Mouse (Mus musculus): ENCODE measurements around the gene Fut11.

DNA sequence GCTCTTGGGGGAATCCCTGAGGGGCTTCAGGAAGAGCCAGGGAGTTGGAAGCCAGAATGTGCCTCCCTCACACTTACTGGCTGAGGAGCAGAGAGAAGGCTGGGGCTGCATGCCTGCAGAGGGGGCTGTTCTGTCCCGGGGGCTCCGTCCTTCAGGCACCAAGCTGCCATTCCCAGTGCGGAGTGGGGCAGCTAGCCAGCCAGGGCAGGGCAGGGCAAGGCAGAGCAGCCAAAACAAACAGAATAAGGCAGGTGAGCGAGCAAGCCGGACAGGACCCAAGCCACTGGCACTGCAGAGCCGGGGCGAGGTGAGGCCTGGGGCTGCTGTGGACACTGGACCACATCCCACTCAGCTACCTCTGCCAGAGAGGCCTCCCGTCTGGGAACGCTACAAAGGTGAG is 46.5 kb downstream of the Fut11 start:
- TF ChIP-seq CTCF (IDR thresholded peaks at IDR 0.05; ENCODE audit: low read depth) (no peak), EP300 (IDR thresholded peaks at IDR 0.05; ENCODE audit: low read depth) (no peak)

Measured in liver, embryonic 14.5 days (tissue).